Mouse (Mus musculus) monocyte, adult 2 months (primary cell): Measurements from ENCODE around the gene Vmn1r181.
"Not testable (repeated sequence)": the region's sequence is repeated elsewhere in the genome, so short reads cannot be mapped to it uniquely, and the experiment has no call there.

Source experiments
- DNase-seq, 2 experiments: peaks; one replicate each; pipeline ENCODE4 v3.0.0; 2022; ENCODE audit warnings: low spot score in 2 of 2, low read depth in 1 of 2

The Vmn1r181 gene

GRCm38 (mm10) chr7:23974315-23974714, at the start of gene Vmn1r181:
Vmn1r181 (plus strand) TSS chr7:23974615.
- DNase-seq = not testable (repeated sequence)

DNA sequence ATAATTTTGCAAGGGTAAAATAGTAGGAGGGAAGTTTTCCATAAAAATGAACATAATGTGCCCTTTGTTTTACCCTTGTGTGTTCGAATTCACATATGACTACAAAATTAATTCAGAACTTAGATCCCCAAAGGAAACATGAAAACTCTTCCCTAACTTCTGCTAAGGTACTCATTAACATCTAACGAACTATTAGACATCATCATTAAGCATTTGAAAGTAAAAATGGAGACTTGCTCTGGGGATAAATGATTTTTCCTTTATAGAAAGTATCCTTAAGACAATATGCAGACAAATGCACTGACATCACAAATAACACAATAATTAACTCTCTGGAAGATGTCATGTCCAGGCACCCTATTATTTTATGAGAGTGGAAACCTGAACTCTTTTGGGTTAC, 47.7 kb upstream of the Vmn1r181 start, which contains the start of gene Vmn1r179:
TSS of gene Vmn1r179 (plus strand) at position 301 of the 400 bp plus-strand sequence.
- no peak for DNase-seq

GRCm38 (mm10) chr7:23950332-23950731, 24.1 kb upstream of the Vmn1r181 start, which contains the start of gene Vmn1r180:
Vmn1r180 (plus strand) TSS chr7:23950632.
- no peak for DNase-seq

GRCm38 (mm10) chr7:23968044-23968443, 6.4 kb upstream of the Vmn1r181 start:
- DNase-seq = not testable (repeated sequence)

GRCm38 (mm10) chr7:24001391-24001790, 27.0 kb downstream of the Vmn1r181 start, which contains the start of gene V1rd19:
V1rd19 (plus strand) TSS chr7:24001691.
- DNase-seq = no peak
